Mouse (Mus musculus): ENCODE results near the gene Ahnak2.

DNA sequence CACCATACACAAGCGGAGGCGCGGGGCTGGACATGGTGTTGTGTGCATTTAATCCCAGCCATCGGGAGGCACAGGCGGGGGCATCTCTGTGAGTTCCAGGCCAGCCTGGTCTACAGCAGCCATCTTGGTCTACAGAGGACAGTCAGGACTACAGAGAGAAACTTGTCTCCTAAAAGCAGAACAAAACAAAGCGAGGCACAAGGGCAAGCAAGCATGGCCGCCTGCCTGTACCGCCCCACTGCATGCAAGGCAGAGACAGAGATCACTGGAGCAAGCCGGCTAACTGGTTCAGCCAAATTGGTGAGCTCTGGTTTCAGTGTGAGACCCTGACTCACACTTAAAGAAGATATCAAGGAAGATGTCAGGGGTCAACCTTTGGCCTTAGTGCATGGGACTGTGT is 47.9 kb upstream of the Ahnak2 start:
- TF ChIP-seq MAZ (IDR thresholded peaks at IDR 0.05; ENCODE audit: low read depth, low read length) (no peak), MAX (IDR thresholded peaks at IDR 0.05; ENCODE audit: low read length) (no peak)

All from CH12.LX (cell line).